Mouse (Mus musculus) lung, postnatal 25 days (tissue): ENCODE measurements around the gene Spata22.
"Not testable (repeated sequence)": the region's sequence is repeated elsewhere in the genome, so short reads cannot be mapped to it uniquely, and the experiment has no call there.

Experiments used
- DNase-seq: peaks from one replicate; pipeline ENCODE4 v3.0.0; 2022; ENCODE audit warnings: low spot score

The Spata22 gene

DNA sequence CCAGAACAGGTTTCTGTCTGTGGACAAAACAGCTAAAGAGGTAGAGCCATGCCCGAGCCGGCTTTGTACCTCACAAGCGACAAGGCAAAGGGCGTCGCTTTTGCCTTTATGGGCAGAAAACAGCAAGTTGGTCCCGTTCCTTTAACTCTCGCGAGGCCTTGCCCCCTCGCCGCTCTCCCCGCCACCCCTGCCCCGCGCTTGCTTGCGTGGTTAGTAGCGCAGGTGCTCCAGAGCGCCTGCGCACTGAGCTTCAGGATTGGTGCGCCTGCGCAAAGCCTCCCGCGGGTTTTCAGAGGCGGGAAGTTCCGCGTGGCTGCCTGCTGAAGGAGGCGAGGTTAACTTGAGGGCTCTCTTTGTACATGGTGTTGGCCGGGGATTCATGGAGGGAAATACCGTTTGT is at the start of gene Spata22, which contains the start of the genes Aspa and Gm49340:
TSS of gene Spata22 (plus strand) at position 300 of the 400 bp plus-strand sequence.
TSS of gene Aspa (minus strand) at position 155 of the 400 bp plus-strand sequence.
TSS of gene Gm49340 (plus strand) at position 300 of the 400 bp plus-strand sequence.
- no peak for DNase-seq

DNA sequence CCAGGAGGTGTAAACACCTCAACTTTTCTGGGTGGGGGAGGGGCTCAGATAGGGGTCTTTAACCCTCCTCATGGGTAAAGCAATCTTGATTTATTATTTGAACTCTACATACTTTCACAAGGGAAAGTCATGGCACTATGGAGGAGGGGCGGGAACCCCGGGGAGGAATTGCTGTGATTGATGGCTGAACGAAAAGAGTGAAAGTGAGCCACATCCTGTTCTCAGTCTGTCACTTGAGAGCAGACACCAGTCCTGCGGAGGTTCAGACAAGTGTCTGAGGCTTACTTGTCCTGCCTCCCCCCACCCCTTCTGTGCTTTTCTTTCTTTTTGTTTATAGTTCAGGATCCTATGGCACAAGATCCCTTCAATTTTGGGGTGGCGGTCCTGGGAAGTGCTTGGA is 48.8 kb upstream of the Spata22 start:
- no peak for DNase-seq

DNA sequence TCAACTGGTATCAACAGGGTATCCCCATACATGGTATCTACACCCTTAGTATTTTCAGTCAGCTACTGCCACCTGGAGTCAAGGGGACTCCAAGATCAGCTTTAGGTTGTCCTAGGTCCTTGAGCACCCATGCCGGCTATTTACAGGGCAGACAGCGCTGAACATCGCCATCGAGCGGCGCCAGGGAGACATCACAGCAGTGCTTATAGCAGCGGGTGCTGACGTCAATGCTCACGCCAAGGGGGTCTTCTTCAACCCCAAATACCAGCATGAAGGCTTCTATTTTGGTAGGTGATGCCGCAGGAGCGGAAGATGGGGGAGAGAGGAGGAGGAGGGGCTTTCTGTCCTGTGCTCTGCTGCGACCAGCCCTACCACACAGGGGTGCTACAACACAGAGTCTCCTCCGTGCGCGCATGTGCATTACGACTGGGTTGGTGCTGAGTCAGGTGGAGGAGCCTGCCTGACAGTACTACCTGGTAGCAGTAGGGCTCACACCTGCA is 48.0 kb upstream of the Spata22 start:
- DNase-seq: peak; percentile 29

DNA sequence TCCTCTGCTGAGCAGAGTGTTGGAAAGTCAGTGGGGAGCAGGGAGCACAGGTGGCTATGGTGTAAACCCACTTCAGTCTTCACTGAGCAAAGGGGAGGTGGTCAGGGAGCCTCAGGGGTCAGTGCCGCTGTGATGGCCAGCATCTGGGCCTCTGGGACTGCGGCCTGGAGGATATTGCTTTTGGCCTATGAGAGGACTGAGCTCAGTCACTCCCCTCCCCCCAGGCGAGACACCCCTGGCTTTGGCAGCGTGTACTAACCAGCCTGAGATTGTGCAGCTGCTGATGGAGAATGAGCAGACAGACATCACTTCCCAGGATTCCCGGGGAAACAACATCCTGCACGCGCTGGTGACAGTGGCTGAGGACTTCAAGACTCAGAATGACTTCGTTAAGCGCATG is 46.2 kb upstream of the Spata22 start:
- DNase-seq: peak; percentile 21

DNA sequence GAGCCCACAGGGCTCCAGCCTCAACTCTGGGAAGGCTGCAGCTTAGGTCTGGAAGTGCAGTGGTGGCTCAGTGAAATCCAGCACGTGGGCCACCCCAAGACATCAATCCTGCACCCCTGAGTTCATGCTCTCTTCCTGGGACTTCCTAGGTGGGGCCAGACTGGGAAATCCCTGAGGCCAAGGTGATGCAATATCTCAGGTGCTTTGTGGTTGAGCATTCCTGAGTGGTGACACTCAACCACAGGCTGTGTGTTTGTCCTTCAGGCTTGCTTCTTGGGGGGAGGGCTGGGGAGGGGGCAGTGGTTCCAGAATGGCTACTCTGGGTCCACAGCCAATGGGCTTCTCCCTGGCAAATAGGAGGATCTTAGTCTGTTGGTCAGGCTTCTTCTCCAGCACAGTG is 45.6 kb upstream of the Spata22 start:
- peak; percentile 3 for DNase-seq

DNA sequence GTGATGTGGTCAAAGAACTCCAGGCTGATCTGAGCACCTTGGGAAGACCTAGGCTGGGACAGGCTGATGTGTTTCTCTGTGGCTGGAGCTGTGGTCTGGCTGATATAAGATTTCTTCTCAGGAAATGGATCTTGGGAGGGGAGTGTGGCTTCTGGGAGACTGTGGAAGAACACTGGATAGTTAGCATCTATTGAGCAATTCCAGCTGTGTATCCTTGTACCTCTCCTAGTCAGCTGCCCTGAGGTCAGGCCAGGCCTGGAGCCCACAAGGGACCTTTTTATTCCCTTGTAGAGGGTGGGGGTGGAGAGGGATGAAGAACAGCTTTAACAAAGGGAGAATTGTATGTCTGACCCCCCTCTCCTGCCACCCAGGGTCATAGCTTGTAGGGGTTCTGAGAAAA is 45.2 kb upstream of the Spata22 start:
- peak; percentile 7 for DNase-seq

DNA sequence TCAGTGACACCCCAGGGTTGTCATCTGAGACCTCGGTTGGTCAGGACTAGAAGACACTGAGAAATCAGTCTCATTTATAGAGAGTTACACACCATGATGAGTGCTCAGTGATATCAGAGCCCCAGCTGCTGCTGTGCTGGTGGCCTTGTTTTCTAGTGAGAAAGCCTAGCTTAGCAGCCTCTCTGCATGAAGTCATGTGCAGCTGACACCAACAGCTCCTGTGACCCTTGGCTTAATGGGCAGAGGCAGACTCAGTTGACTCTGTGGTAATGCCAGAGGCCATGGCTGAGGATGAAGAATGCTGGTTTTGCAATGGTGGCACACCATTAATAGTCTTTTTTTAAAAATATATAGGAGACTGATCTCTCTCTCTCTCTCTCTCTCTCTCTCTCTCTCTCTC is 39.9 kb upstream of the Spata22 start:
- DNase-seq: no peak

DNA sequence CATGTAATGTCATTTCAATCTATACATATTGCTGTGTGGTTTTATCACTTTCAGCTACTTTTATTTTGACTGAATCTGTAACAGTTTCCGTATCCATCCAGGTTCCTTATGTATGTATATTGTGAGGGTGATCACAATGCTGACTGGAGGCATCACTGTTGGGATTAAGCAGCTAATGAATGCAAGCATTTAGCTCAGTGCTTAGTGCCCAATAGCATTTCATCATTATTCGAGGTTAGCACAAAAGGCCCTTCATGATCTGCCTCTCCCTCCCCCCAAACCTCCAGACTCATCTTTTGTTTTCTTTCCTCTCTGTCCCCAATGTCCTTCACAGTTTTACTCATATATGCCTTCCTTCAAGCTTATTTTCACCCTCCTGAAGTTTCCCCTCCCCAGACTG is 26.4 kb upstream of the Spata22 start:
- no peak for DNase-seq

DNA sequence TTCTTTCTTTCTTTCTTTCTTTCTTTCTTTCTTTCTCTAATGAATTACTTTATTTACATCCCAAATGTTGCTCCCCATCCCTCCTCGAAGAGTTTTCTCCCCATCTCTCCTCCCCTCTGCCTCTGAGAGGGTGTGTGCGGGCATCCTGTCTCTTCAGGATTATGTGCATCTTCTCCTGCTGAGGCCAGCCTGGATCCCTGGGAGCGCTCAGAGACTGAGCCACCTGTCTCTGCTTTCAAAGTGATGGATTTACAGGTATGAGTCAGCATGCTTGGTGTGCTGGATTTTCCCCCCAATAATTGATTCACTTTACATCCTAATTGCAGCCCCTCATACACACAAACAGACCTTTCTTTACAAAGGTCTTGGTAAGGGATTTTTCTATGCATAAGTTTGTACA is 13.6 kb upstream of the Spata22 start:
- no peak for DNase-seq

DNA sequence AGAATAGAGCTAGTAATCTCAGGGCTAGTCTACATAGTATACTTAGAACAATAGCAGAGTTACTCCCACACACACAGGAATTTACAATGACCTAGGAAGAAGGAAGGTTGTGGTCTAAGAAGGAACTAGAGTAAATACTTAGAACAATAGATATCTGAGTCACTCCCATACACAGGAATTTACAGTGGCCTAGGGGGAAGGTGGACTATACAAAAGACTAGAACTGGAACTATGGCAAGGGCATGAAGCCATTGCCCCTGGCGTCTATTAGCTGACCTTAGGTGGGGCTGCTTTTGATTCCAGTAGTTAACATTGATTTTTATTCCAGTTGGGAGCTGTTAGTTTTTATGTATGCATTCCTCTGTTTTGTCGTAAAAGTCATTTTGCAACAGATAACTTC is 11.0 kb upstream of the Spata22 start:
- DNase-seq: not testable (repeated sequence)

DNA sequence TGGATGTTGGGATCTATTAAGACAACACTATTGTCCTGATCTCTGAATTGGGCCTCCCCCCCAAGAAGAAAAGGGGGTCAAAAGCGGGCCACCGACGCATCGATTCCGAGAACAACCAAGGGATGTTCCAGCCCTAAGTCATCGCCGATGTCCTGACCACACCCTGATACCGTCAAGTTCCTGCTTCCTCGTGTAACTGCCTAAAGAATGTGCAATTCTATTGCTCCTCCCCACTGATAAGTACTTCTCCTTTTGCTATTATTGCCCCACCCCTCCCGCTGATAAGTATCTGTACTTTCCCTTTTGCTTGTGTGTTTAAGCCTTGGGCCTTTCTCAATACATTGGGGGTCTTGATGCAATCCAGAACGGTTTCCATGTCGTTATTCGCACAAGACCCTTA is 8.5 kb upstream of the Spata22 start:
- not testable (repeated sequence) for DNase-seq

DNA sequence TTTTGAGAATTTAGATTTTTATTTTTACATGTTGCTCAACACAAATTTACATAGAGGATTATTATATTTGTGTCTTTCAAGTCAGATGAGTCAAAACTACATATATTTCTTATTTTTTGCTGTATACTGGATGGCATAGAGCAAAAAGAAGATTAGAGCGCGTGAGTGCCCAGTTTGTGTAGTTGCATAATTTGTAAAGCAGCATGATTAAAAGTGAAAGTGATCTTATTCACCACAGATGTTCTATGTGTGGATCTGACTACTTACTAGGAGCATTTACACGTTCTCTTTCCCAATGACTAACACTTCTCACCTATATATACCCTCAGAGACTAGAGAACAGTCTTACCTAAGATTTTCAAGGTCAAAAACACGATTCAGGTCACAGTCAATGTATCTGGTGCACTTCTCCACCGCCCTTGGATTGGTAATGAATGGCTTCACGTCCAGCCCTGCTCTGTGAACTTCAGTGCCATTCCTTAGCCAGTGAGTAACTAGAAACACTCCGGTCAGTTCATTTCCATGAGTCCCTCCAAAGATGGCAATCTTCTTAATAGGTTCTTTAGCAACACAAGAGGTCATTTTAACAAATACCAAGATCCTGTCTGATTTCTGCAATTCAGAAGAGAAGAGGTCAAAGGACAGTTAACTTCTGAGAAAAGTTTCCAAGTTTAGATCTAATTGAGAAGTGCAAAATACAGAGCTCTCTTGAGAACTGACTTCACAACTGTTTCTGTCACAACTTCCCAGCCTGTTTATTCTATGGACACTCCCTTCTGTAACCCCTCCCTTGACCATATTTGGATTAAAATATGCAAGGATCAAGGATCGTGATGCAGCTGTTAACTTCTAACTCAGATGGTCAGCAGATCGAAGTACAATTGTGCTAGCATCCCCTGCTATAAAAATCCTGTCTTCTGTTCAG is 5.4 kb upstream of the Spata22 start:
- DNase-seq: peak; percentile 7

DNA sequence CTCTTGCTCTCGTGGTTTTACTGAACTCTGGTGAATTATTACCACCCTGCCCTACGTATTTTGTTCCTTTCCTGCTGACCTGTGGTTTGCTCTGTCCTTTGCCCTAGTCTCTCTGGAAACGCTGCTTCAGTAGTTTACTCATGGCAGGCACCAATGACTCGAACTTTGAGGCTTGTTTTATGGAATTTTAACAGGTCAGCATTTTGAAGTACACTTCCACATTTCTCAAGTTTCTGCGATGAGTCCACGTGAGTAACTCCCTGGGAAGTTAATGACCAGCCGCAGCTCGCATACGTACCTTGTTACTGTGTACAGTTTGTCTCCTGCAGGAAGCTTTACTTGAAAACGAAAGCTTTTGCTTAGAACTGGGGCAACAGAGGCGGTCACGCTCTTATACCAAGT is 3.1 kb upstream of the Spata22 start:
- DNase-seq: peak; percentile 14

DNA sequence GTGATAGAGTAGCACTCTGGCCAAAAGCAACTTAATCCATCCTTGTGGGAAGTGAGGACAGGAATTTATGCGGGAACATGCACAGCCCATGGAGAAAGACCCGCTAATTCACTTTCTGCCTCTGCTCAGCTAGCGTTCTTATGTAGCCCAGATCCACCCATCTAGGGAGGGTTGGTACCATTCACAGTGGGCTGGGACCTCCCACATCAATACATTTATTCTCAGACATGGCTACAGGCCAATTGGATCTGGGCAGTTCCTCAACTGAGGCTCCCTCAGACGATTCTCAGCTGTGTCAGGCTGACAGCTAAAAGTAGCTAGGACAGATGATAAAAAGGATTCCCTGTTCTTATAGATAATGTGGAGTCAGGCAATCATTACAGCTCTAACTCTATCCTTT is 2.2 kb upstream of the Spata22 start:
- no peak for DNase-seq

DNA sequence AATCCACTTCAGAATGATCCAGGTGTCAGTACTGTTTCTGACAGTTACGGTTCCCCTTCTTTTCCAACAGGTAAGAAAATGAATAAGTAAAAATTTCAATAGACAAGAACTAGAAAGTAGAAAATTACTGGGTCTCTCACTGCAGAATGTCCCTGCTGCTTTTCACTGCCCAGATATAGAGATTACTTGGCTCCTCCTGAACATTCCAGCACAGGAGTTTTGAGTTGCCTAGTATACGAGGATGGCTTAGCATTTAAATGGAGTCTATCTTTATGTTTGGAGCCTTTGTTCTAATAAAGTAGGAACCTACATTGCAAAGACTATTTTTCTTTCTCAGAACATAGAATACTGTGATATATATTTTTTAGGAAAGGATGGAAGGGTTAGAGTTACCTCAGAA is 3.8 kb downstream of the Spata22 start:
- DNase-seq: no peak

DNA sequence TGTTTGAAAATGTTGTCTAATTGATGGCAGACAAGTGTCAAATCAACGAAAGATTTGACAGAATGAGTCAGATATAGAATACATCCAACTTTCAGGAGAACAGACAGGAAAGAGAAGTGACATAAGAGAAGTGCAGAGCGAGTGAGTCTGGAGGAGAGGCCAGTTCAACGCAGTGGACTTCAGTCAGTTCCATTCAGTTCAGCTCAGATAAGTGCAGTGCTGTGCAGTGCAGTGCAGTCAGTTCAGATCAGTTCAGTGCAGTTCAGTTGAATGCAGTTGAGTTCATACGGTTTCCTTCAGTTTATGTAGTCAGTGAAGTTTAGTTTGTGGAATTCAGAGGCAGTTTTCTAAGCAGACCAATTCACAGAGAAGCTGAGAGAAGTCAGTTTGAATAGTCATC is 7.4 kb downstream of the Spata22 start:
- DNase-seq: no peak

DNA sequence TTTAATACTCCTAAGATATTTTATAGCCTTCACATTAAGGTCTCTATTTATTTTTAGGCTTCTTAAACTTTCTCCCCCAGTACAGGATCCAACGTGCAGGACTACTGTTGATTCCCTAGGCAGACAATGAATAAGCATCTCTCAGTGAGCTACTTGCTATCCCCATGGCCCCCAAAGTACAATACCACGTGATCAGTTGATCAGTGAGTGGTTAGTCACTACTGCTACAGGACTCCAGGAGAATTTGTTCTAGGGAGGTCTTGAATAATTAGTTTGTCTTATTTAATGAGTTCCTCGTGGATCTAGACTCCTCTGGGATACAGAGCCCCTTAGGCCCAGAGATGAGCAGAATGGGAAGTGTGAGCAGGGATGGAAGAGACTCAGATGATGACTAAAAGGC is 20.9 kb downstream of the Spata22 start, which contains the start of gene Olfr20:
TSS of gene Olfr20 (plus strand) at position 301 of the 400 bp plus-strand sequence.
- DNase-seq: no peak

DNA sequence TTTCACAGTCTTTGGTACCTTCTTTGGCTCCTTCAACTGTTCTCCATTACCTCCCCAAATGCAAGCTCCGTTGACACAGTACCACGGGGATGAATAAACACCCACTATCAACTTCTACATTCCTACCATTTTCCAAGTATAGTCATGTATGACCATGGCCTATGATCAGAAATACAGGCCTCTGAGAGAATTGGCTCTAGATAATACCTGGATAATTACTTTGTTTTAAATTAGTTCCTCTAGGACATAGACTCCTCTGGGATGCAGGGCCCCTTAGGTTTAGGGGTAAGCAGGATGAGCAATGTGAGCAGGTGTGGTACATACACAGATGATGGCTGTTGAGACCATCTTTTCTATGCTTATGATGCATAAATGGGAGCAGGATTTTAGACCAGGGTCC is 41.4 kb downstream of the Spata22 start, which contains the start of gene Olfr376:
TSS of gene Olfr376 (plus strand) at position 301 of the 400 bp plus-strand sequence.
- DNase-seq: no peak

DNA sequence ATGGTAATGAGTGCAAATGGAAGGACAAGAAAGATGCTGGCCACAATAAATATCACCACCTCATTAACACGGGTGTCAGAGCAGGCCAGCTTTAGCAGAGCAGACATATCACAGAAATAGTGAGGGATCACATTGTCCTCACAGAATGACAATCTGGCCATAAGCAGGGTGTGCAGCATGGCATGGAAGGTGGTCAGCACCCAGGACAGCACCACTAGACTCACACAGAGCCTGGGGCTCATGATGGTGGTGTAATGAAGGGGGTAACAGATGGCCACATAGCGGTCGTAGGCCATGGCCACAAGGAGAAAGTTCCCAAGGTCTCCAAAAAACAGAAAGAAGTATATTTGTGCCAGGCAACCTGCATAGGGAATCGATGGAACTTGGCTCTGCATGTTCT is 65.8 kb downstream of the Spata22 start:
- DNase-seq: no peak
